Mouse (Mus musculus) left cerebral cortex, adult 8-10 months (tissue): Measurements from ENCODE around the gene Gm5294. TPM values are rescaled to one million over a fixed set of nuclear protein-coding genes. Genes with fewer than 3 reads are reported as not detected.
A peak's percentile ranks its signal among the peaks of the same experiment; 100 is the strongest.

Experiments
- DNase-seq, 2 experiments: peaks; one replicate each; pipeline ENCODE4 v3.0.0; 2022; ENCODE audit warnings: low spot score in 2 of 2
- total RNA-seq, 4 experiments: library from RNA; stranded (reverse); gene quantifications; 2 replicates each; pipeline ENCODE4 v1.2.4; 2022

Gm5294 gene
- total RNA-seq, 4 experiments from 2014 or later: not detected

GRCm38 (mm10) chr5:138848102-138848501, 28.2 kb downstream of the Gm5294 start:
- DNase-seq: peak; percentile 76 to 94

GRCm38 (mm10) chr5:138849682-138850461, 30.0 kb downstream of the Gm5294 start:
- no peak for DNase-seq

GRCm38 (mm10) chr5:138850462-138850844, 30.6 kb downstream of the Gm5294 start:
- DNase-seq: no peak

- no peak for DNase-seq
Measured at GRCm38 (mm10) chr5:138851296-138851780, 31.5 kb downstream of the Gm5294 start.

- DNase-seq: no peak
Measured at GRCm38 (mm10) chr5:138852151-138852550, 32.3 kb downstream of the Gm5294 start.

- DNase-seq: no peak
Measured at GRCm38 (mm10) chr5:138853349-138853748, 33.5 kb downstream of the Gm5294 start.

- DNase-seq: peak; percentile 75 to 76
Measured at GRCm38 (mm10) chr5:138857010-138857617, 37.2 kb downstream of the Gm5294 start.

GRCm38 (mm10) chr5:138857811-138858251, 38.0 kb downstream of the Gm5294 start:
- DNase-seq: no peak

DNA sequence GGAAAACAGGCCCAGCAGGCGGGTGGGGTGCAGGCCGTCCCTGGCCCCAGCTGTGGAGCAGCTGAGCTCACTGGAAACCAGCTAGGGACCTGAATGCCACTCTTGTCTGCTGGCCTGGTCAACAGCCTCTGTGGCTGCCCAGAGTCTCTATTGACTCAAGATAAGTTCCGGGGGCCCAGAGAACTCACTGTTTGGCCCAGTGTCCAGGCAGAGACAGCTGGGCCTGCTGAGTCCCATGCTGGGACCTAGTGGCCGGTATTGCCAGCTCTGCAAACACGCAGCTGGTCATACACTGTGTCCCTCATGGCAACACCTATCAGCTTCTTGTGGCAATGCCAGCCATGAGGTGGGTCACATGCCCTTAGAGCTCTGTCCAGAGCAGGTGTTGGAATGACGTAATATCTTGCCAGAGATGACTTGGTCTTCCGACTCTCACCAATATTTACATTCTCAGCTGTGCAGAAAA, 43.8 kb downstream of the Gm5294 start:
- DNase-seq: peak; percentile 17 to 54

GRCm38 (mm10) chr5:138864166-138864565, 44.3 kb downstream of the Gm5294 start:
- DNase-seq: no peak

- DNase-seq: no peak
Measured at GRCm38 (mm10) chr5:138864880-138865279, 45.0 kb downstream of the Gm5294 start.

- DNase-seq: no peak
Measured at GRCm38 (mm10) chr5:138865637-138866036, 45.8 kb downstream of the Gm5294 start.

Other genes with a start within 250 kb of the Gm5294 start
- 10 to 100 TPM; 27.2 to 32.5 (median 31.5) TPM for gene Zfp68, start 200.3 kb upstream of the Gm5294 start, total RNA-seq
- 10 to 100 TPM; 16.0 to 18.4 (median 17.2) TPM for gene A430033K04Rik, start 197.2 kb upstream of the Gm5294 start, total RNA-seq
- gene Fam20c, start 65.6 kb upstream of the Gm5294 start, total RNA-seq: 10 to 100 TPM; 42.6 to 50.0 (median 47.2) TPM
- gene Pdgfa, start 177.3 kb downstream of the Gm5294 start, total RNA-seq: 10 to 100 TPM; 41.9 to 48.3 (median 44.5) TPM